Comparison of ENCODE assay signal across 7 mouse cellular contexts in the genomic region with DNA sequence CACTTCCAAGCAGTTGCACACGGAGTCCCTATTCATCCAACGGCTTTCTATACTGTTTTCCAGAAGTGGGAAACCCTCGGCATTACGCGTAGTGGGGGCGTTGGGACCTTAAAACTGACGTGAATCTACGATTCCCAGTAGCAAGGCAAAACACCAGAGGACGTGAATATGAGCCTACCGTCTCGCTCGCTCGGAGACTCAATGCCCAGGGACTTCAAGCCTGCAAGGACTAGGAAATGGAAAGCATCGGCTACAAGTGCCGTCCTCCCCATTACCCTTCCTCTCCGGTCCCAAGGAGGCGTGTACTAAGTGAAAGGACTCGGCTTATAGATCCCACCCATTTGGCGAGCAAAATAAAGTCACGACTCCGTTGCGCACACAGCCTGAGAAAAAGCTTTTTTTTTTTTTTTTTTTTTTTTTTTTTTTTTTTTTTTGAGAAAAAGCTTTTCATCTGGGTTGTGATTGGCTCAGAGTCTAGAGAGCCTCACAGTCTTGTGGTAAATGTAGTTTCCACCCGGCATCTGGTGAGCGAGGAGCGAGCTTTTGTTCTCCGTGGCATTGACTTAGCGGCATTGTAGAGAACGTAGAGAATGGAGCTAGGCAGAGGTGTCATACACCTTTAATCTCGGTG. TPM values are rescaled to one million over a fixed set of nuclear protein-coding genes. Genes with fewer than 3 reads are reported as not detected.
A peak's percentile ranks its signal among the peaks of the same experiment; 100 is the strongest.
DNase-seq lines count a peak whose midpoint lies in the region; ATAC-seq lines count a peak whose summit lies in the region.

No protein-coding gene starts in this region.

- H3K4me2 ChIP-seq in hindbrain, embryonic 16.5 days (ENCODE audit: low read length): peak overlapping the region; percentile 79

- peak; percentile 73 for ATAC-seq in hindbrain, embryonic 16.5 days

- H3K9ac ChIP-seq in hindbrain, embryonic 16.5 days (ENCODE audit: low read depth, low read length): peak overlapping the region; percentile 70

- intact Hi-C loops in left cerebral cortex, postnatal 14 days (cut with DNase I): no loop called here

- peaks cover 9% of the 10 kb centered on the region for H3K4me1 ChIP-seq in hindbrain, embryonic 16.5 days (ENCODE audit: control insufficient read depth, insufficient read depth, low read depth, low read length)
- peaks cover 49% of the 10 kb centered on the region for H3K4me1 ChIP-seq in megakaryocyte, embryonic 14.5 days

- H3K36me3 ChIP-seq in hindbrain, embryonic 16.5 days (ENCODE audit: control insufficient read depth, insufficient read depth, low read length): no peaks in the 10 kb centered on the region
- H3K36me3 ChIP-seq in megakaryocyte, embryonic 14.5 days (replicated peaks; ENCODE audit: low read length): no peaks in the 10 kb centered on the region

- peak overlapping the region; percentile 85 for H3K27ac ChIP-seq in hindbrain, embryonic 16.5 days (ENCODE audit: low read depth, low read length)

- H3K9me3 ChIP-seq in hindbrain, embryonic 16.5 days (ENCODE audit: control insufficient read depth, low read length): no peaks in the 10 kb centered on the region
- H3K9me3 ChIP-seq in megakaryocyte, embryonic 14.5 days: no peaks in the 10 kb centered on the region

- WGBS in hindbrain, embryonic 16.5 days: 2% methylated on average over 29 of the region's 29 CpGs

- peak; percentile 82 for DNase-seq in T-cell, adult 2 months (ENCODE audit: low spot score)
- peak; percentile 29 to 43 for DNase-seq in cerebellum, postnatal 36 days
- peak; percentile 40 to 64 for DNase-seq in frontal cortex, postnatal 36 days (ENCODE audit: low spot score in 2 of 2)
- DNase-seq in left cerebral cortex, postnatal 14 days (ENCODE audit: low spot score in 2 of 2): peak; percentile 66 to 75
- DNase-seq in right cerebral cortex, postnatal 25 days: peak; percentile 45

- no peaks in the 10 kb centered on the region for H3K27me3 ChIP-seq in hindbrain, embryonic 16.5 days (replicated peaks; ENCODE audit: control insufficient read depth, insufficient read depth, low read length)
- no peaks in the 10 kb centered on the region for H3K27me3 ChIP-seq in megakaryocyte, embryonic 14.5 days (replicated peaks)

- peak overlapping the region; percentile 55 for H3K4me3 ChIP-seq in hindbrain, embryonic 16.5 days (ENCODE audit: low read length)
- H3K4me3 ChIP-seq in megakaryocyte, embryonic 14.5 days (replicated peaks): peak overlapping the region; percentile 95

RNA-seq across cellular contexts. Expression of a gene that starts 4.0 kb away (rescaled TPM):
- polyA plus RNA-seq in hindbrain, embryonic 16.5 days (2015; fragmentation: Nextera tagmentation; extraction: Ambion mirVana): 11.9 and 13.5 TPM in 2 replicates
- 10 to 100 TPM; 13.4 to 13.6 TPM for total RNA-seq in left cerebral cortex, postnatal 14 days (2021)
- 1.9 and 2.1 TPM in 2 replicates for polyA plus RNA-seq in megakaryocyte, embryonic 14.5 days (2012; ENCODE audit: insufficient read depth, low replicate concordance)

RNA-seq across cellular contexts. Expression of a gene that starts 16.0 kb away (rescaled TPM):
- 11.9 and 12.4 TPM in 2 replicates for polyA plus RNA-seq in hindbrain, embryonic 16.5 days (2015; fragmentation: Nextera tagmentation; extraction: Ambion mirVana)
- total RNA-seq in left cerebral cortex, postnatal 14 days (2021): 1 to 10 TPM; 7.1 to 8.5 TPM
- 1.7 and 3.2 TPM in 2 replicates for polyA plus RNA-seq in megakaryocyte, embryonic 14.5 days (2012; ENCODE audit: insufficient read depth, low replicate concordance)

RNA-seq across cellular contexts. Expression of a gene that starts 34.4 kb away (rescaled TPM):
- polyA plus RNA-seq in hindbrain, embryonic 16.5 days (2015; fragmentation: Nextera tagmentation; extraction: Ambion mirVana): 1.2 and 1.3 TPM in 2 replicates
- 1 to 10 TPM; 1.1 to 1.4 TPM for total RNA-seq in left cerebral cortex, postnatal 14 days (2021)
- 1.5 and 2.4 TPM in 2 replicates for polyA plus RNA-seq in megakaryocyte, embryonic 14.5 days (2012; ENCODE audit: insufficient read depth, low replicate concordance)

RNA-seq across cellular contexts. Expression of a gene that starts 36.4 kb away (rescaled TPM):
- 0.38 and 0.46 TPM in 2 replicates for polyA plus RNA-seq in hindbrain, embryonic 16.5 days (2015; fragmentation: Nextera tagmentation; extraction: Ambion mirVana)
- not detected for total RNA-seq in left cerebral cortex, postnatal 14 days (2021)
- polyA plus RNA-seq in megakaryocyte, embryonic 14.5 days (2012; ENCODE audit: insufficient read depth, low replicate concordance): not detected in 2 replicates

RNA-seq across cellular contexts. Expression of a gene that starts 37.3 kb away (rescaled TPM):
- polyA plus RNA-seq in hindbrain, embryonic 16.5 days (2015; fragmentation: Nextera tagmentation; extraction: Ambion mirVana): 165 and 195 TPM in 2 replicates
- total RNA-seq in left cerebral cortex, postnatal 14 days (2021): 100 to 1,000 TPM; 218 to 223 TPM
- polyA plus RNA-seq in megakaryocyte, embryonic 14.5 days (2012; ENCODE audit: insufficient read depth, low replicate concordance): 55.5 and 236 TPM in 2 replicates

Comparison
In these comparisons a context has a peak if more than half of its experiments do, and no peak if none do; other contexts are left out.
1. Peak in every context shown above with its lines: DNase-seq, ATAC-seq, H3K4me3 ChIP-seq and H3K27ac ChIP-seq.